Comparison of ENCODE assay signal across 8 mouse cellular contexts in the genomic region with DNA sequence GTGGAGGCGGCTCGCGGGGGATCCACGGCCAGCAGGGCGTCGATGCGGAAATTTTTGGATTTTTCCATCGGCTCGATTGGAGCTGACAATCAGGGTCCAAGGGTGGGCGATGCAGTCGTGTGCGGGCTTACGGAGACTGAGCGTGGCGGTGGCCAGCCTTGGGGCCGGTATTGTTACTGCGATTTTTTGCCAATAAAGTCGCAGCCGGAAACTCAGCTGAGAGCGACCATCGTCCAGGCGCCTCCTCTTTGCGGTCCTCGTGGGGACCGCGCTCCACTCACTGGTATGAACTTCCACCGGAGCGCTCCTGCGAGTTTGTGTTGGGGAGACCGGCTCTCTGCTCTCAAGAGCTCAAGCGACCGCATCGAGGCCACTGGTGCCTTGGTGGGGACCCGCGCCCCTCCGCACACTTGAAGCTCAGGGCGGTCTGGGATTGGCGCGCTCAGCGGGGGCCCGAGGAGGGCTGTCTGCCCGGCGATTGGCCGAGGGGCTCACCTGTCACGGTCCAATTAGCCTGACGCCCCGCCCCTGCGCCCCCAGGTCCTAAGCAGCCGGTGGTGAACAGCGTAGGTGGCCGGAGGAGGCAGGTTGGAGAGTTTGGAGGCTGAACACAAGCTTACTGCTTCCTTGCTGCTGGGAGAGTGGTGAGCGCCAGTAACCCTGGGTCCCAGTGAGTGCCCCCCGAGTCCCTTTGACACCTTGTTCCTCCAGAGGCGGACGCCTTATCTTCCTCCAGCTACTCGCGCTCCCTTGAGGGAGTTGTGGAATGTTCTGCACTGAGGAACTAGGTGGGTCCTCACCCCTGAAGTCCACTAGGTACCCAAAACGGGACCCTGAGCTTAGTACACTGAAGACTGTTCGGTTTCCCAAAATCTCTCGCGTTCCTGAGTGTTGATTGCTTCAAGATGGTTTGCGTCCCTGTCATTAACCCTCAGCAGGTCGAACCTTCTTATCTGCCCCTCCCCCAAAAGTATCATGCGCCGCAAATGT. TPM values are rescaled to one million over a fixed set of nuclear protein-coding genes. Genes with fewer than 3 reads are reported as not detected.
DNase-seq lines count a peak whose midpoint lies in the region; ATAC-seq and TF ChIP-seq lines count a peak whose summit lies in the region.

A gene (minus strand): TSS at position 263 of the 990 bp plus-strand sequence.

- no peak for TF ChIP-seq CTCF in cerebellum, adult 2 months (IDR thresholded peaks at IDR 0.05; ENCODE audit: borderline replicate concordance, insufficient read depth, low read depth, low read length)
- no peak for TF ChIP-seq CTCF in forebrain, postnatal 0 days (IDR thresholded peaks at IDR 0.05; ENCODE audit: low read depth)

- peak within 1 kb of the TSS; percentile 48 for H3K4me2 ChIP-seq in forebrain, postnatal 0 days (ENCODE audit: low read depth)

- no peak within 1 kb of the TSS for H3K27ac ChIP-seq in cerebellum, adult 2 months (ENCODE audit: insufficient read depth, low read length)
- no peak within 1 kb of the TSS for H3K27ac ChIP-seq in forebrain, postnatal 0 days (ENCODE audit: low read depth, low read length)
- H3K27ac ChIP-seq in midbrain, embryonic 10.5 days (replicated peaks) = no peak within 1 kb of the TSS

- DNase-seq in cerebellum, postnatal 14 days = peak; percentile 19 to 29
- no peak for DNase-seq in cerebellum, adult 2 months
- peak; percentile 87 for DNase-seq in ES-CJ7 (ENCODE audit: low read depth, low spot score)
- peak; percentile 16 for DNase-seq in forebrain, postnatal 0 days
- DNase-seq in midbrain, embryonic 10.5 days (ENCODE audit: low spot score) = peak; percentile 66
- DNase-seq in spleen, adult 12 weeks (ENCODE audit: low spot score) = no peak

- no peaks in the 10 kb centered on the region for H3K9me3 ChIP-seq in forebrain, postnatal 0 days (ENCODE audit: low read length)
- no peaks in the 10 kb centered on the region for H3K9me3 ChIP-seq in midbrain, embryonic 10.5 days (replicated peaks)

- H3K4me3 ChIP-seq in cerebellum, adult 2 months (replicated peaks; ENCODE audit: insufficient read depth, low read depth, low read length) = no peak within 1 kb of the TSS
- peak within 1 kb of the TSS; percentile 31 for H3K4me3 ChIP-seq in forebrain, postnatal 0 days (ENCODE audit: low read depth, low read length)
- peak within 1 kb of the TSS; percentile 49 for H3K4me3 ChIP-seq in midbrain, embryonic 10.5 days

- no peak for TF ChIP-seq POLR2A in cerebellum, adult 2 months (IDR thresholded peaks at IDR 0.05; ENCODE audit: borderline replicate concordance, insufficient read depth, low read length)

- H3K27me3 ChIP-seq in cerebellum, adult 2 months (ENCODE audit: control insufficient read depth, insufficient read depth, low read length) = peaks cover 7% of the 10 kb centered on the region; the same call in 1 of the 2 replicates
- H3K27me3 ChIP-seq in forebrain, postnatal 0 days (ENCODE audit: insufficient read depth, low read length) = peaks cover 95% of the 10 kb centered on the region
- peaks cover 100% of the 10 kb centered on the region for H3K27me3 ChIP-seq in midbrain, embryonic 10.5 days (ENCODE audit: low read depth, poor library complexity, severe bottlenecking)

- no peaks in the 10 kb centered on the region for H3K4me1 ChIP-seq in cerebellum, adult 2 months (ENCODE audit: control insufficient read depth, insufficient read depth, low read length)
- H3K4me1 ChIP-seq in forebrain, postnatal 0 days (ENCODE audit: insufficient read depth) = no peaks in the 10 kb centered on the region
- H3K4me1 ChIP-seq in midbrain, embryonic 10.5 days = peaks cover 22% of the 10 kb centered on the region

- no peak within 1 kb of the TSS for H3K9ac ChIP-seq in forebrain, postnatal 0 days

- ATAC-seq in forebrain, postnatal 0 days = peak; percentile 26
- ATAC-seq in megakaryocyte-erythroid progenitor cell, adult 5-6 weeks (replicated peaks; ENCODE audit: low FRiP score, low TSS enrichment, poor library complexity, severe bottlenecking) = no peak
- ATAC-seq in frontal cortex, adult (ENCODE audit: low TSS enrichment) = no peak

- no peaks in the 10 kb centered on the region for H3K36me3 ChIP-seq in forebrain, postnatal 0 days (ENCODE audit: insufficient read depth)
- no peaks in the 10 kb centered on the region for H3K36me3 ChIP-seq in midbrain, embryonic 10.5 days

- under 1% methylated on average over 65 of the region's 65 CpGs for WGBS in cerebellum, adult 2 months
- WGBS in forebrain, postnatal 0 days = 2% methylated on average over 65 of the region's 65 CpGs
- under 1% methylated on average over 65 of the region's 65 CpGs for WGBS in midbrain, embryonic 10.5 days

RNA-seq across cellular contexts. Expression of the gene that starts here (rescaled TPM):
- polyA plus RNA-seq in cerebellum, adult 2 months (2012; rRNA removed) = not detected in 2 replicates
- total RNA-seq in forebrain, postnatal 0 days (2014; rRNA removed) = not detected in 2 replicates
- not detected in 2 replicates for polyA plus RNA-seq in forebrain, postnatal 0 days (2015; fragmentation: Nextera tagmentation; extraction: Ambion mirVana)
- not detected in 2 replicates for polyA plus RNA-seq in midbrain, embryonic 10.5 days (2016; fragmentation: Nextera tagmentation; extraction: Ambion mirVana)
- not detected in 2 replicates for total RNA-seq in megakaryocyte-erythroid progenitor cell, adult 5-6 weeks (2014; fragmentation: Nextera tagmentation)
- total RNA-seq in megakaryocyte-erythroid progenitor cell, adult 5-6 weeks (2017) = not detected in 2 replicates

Comparison
In these comparisons a context has a peak if more than half of its experiments do, and no peak if none do; other contexts are left out.
1. DNase-seq: peak in cerebellum, postnatal 14 days (2 of 2) and ES-CJ7 (single experiment); none in cerebellum, adult 2 months (0 of 2) and spleen, adult 12 weeks (single experiment).
2. Peak in DNase-seq, ATAC-seq, H3K4me3 ChIP-seq and H3K4me2 ChIP-seq in forebrain, postnatal 0 days; RNA of the gene not detected or under 1 TPM.
3. Peak in DNase-seq and H3K4me3 ChIP-seq in midbrain, embryonic 10.5 days; RNA of the gene not detected or under 1 TPM.